Mouse (Mus musculus) gastrocnemius, adult 18-20 months (tissue): ENCODE results near the gene Cdx2. TPM values are rescaled to one million over a fixed set of nuclear protein-coding genes. Genes with fewer than 3 reads are reported as not detected.

ENCODE experiments used
- DNase-seq: peaks from one replicate; pipeline ENCODE4 v3.0.0; 2021; ENCODE audit warnings: low spot score
- long read RNA-seq, 2 experiments: library from polyadenylated mRNA; stranded (forward); transcript quantifications; one replicate each; pipeline ENCODE4 v2.0.0; 2021
- total RNA-seq, 2 experiments: library from RNA; stranded (reverse); gene quantifications; 2 replicates each; pipeline ENCODE4 v1.2.3; 2021

The Cdx2 gene
- total RNA-seq = not detected
- long read RNA-seq, experiment 1 = 0 reads
- long read RNA-seq, experiment 2 = 0 reads

DNA sequence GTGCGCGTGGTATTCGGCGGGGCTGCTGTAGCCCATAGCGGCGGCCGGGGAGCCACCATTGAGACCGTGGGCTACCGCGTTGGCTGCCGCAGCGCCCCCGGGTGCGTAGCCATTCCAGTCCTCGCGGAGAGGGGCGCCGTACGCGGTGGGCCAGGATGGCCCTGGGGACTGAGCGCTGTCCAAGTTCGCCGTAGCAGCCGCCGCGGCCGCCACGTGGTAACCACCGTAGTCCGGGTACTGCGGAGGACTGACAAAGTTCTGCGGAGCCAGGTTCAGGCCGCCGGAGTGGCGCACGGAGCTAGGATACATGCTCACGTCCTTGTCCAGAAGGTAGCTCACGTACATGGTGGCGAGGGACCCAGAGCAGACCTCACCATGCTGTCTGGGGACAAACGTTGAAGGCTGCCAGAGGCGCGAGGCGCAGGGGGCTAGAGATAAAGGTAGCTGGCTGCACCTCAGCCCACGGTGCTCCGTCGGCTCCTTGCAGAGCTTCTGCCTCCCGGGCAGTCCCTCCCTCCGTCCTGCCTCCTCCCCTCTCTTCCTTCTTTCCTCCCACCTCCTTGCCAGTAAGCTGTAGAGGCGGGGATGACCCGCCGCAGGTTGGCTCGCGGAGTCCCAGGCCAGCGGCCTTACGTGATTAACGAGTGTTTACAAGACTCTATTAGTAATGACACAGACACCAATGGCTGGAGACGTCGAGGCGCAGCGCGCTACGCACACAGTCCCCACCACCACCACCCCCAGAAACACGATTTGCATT is at the start of gene Cdx2:
Cdx2 (minus strand) TSS at position 633 of the 760 bp plus-strand sequence.
- DNase-seq = no peak

- no peak for DNase-seq
Measured at GRCm38 (mm10) chr5:147356260-147357055, 49.4 kb upstream of the Cdx2 start.

DNA sequence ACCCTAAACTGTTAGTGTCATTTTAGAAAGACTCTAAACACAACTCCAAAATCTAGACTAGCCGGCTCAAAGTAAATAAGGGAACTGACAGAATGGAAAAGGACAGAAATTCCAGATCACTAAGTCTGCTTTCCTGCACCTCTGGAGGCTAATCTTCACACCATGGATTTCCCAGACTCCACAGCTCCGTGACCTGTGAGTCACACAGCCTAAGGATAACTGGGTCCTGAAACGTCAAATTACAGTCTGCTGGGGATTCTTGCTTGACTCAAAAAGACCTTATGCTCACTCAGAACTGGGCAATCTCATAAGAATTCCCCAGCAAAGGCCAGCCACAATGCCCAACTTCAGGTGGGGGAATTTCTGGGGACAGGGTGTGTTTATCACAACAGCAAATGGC is 48.7 kb upstream of the Cdx2 start:
- DNase-seq = no peak

- DNase-seq = no peak
Measured at GRCm38 (mm10) chr5:147354985-147355384, 47.9 kb upstream of the Cdx2 start.

DNA sequence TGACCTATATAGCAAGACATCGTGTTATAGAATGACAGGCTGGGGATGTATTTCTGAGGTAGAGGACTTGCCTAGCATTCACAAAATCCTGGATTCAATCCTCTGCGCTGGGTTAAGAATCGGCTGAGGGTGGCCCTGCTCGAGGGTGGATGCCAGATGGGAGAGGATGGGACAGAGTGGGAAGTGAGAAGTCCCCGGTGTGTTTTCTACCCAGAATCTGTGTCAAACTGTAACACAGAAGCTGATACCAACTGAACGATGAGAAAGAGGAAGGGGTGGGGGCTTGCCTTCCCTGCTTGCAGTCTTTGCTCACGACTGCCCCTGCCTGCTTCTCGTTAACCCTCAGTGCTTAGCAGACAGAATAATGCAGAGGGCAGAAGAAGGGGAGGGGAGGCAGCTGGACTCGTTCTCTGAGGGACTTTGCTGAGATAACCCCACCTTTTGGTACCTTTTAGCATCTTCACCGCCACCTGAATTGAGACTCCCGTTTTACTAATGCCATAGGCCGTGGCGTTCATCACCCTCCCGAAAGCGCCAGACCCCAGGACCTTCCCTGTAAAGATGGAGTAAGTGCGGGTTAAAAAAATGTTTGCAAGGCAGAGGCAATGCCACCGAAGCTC is 47.2 kb upstream of the Cdx2 start:
- no peak for DNase-seq

GRCm38 (mm10) chr5:147351931-147352330 is 44.9 kb upstream of the Cdx2 start:
- no peak for DNase-seq

DNA sequence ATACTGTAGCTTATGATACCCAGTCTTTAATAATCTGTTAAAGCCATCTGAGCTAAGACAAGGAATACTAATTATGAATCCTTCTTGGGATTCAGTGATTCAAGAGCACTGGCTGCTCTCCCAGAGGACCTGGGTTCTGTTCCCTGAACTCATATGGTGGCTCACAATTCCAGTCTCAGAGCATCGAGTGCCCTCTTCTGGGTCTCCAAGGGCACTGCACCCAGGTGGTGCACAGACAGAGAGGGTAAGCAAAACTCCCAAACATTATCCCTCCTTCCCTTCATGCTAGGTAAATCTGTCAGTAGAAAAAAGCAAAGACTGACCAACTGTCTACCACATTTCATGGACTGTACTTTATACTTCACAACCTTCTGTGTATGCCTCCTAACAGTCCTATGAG is 38.9 kb upstream of the Cdx2 start:
- no peak for DNase-seq

DNA sequence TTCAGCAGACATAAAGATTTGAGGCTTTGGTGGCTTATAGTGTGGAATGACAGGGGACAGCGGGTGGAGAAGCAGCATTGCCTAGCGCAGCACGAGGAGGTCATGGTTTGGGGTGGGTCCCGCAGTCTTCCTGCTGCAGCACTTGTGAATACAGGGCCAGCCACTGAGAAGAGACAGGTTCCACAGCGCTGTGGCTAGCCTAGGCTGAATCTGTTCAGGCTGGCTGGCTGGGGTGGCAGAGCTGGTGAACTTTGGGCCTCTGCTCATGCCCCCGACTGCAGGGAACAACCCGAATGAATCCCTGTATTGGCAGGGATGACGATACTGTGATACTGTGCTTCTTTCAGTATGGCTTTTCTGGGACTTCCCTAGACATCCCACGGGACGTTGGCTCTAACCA is 36.8 kb upstream of the Cdx2 start:
- no peak for DNase-seq

DNA sequence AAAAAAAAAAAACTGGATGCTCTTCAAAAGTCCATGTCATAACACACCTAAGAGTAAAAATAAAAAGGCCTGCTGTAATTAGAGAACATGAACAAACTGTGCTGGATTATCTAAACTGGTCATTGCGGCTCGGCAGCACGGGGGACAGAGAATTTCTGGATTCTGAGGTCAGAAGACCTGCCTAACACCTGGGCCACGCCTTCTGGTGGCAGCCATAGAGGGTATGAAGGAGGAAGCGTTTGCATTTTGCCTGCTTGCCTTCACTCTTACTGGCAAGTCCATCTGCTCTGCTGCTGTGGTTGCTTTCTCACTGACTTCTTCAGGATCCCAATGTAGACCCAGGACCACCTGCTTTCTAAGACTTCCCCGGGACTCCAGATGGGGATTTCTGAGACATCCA is 35.8 kb upstream of the Cdx2 start:
- DNase-seq = no peak

DNA sequence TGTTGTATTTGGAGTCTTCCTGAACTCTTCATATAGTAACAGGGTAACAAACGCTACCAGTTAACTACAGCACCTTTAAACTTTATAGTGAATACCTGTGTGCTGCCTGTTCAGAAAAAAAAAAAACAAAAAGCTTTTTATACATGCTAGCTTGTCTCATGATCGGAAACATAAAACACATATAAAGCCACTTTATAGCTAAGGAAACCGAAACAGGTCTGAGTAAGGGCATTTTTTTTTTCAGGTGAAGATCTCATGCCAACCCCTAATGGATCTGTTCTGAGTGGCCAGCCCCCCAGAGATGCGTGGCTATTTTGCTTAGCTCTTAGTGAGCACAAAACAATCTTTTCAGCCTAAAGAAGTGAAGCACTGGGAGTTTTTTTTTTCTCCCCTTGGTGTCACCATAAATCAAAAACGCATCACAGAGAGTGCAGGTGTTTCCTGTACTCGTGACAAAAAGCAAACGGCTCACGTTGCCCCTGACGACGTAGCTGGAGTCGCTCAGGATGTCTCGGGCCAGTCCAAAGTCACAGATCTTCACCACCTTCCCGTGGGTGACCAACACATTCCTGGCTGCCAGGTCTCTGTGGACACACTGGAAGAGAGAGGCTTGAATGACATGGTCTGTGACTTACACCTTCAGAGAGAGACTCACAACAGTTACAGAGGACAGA is 33.8 kb upstream of the Cdx2 start:
- DNase-seq = no peak

GRCm38 (mm10) chr5:147339560-147339959 is 32.5 kb upstream of the Cdx2 start:
- DNase-seq = no peak

GRCm38 (mm10) chr5:147338967-147339366 is 31.9 kb upstream of the Cdx2 start:
- no peak for DNase-seq

- DNase-seq = no peak
Measured at GRCm38 (mm10) chr5:147332711-147333110, 25.6 kb upstream of the Cdx2 start.

- peak; percentile 6 for DNase-seq
Measured at GRCm38 (mm10) chr5:147331547-147331946, 24.5 kb upstream of the Cdx2 start.

DNA sequence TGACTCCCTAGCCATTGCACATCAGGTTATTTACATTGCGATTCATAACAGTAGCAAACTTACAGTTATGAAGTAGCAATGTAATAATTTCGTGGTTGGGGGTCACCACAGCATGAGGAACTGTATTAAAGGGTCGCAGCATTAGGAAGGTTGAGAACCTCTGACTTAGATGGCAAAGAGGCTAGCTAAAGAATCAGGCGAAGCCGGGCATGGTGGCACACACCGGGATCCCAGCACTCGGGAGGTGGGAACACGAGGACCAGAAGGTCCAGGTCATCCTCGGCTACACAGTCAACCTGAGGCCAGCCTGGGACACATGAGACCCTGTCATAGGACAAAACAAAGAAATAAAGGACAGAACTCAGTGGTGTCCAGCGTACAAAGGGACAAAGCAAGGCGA is 22.9 kb upstream of the Cdx2 start:
- DNase-seq = no peak

DNA sequence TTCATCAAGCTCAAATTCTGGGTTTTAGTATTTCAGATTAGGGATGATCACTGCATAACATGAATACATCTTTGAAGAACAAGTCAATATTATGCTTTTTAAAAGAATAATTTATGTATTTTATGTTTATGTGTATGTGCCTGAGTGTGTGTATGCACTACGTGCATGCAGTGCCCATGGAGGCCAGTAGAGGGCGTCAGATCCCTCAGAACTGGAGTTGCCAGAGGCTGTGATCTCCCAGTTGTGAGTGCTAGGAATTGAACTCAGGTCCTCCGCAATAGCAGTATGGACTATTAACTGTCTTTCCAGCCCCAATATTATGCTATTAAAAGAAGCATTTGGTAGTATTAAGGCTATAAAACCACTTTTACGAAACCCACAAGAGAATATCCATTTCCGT is 20.6 kb upstream of the Cdx2 start:
- DNase-seq = no peak

DNA sequence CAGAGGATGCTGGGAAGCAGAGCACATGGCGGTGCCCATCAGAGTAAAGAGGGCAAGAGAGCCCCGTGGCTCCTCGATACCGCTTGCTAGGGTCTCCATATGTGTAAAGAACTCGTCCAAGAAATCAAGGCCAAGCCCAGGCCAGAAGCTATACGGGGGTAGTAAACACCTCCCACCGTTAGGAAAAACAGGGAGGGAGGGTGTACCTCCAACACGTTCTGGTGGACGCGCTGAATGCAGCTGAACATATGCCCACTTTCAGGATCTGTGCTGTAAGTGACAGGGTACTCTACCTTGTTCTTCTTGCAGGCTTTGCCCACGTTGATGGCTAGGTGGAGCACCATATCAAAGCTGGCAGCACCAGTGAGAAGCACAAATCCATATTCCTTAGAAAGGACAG is 18.9 kb upstream of the Cdx2 start:
- no peak for DNase-seq

DNA sequence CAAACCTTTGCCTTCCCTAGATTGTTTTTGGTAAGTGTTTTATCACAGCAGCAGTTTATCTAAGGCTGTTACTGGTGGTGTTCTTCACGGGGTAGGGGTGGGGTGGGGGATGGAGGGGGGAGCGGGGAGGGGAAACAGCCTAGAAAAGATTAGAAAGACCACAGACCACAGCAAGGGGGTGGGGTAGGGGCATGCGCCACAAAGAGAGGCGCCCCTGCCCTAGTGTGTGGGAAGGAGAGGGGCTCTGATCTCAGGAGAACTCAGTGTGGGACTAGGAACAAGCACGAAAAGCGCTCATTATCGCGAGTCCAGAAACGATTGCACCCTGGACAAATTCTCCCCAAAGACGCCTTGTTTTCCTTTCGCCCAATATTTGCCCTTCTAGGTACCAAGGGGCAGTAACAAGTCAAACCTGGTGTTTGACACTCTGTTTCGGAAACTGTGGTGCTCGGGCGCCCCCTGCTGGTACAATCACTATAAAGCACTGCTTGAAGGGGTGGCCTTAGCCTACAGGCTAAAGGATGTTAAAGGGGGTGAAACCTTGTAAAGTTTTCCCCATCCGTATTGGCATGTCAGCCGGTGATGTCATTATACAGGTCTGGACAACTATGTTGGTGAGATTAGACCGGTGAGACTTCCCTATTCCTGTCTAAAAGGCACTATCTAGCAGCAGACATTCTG is 16.3 kb upstream of the Cdx2 start:
- DNase-seq = peak; percentile 51

DNA sequence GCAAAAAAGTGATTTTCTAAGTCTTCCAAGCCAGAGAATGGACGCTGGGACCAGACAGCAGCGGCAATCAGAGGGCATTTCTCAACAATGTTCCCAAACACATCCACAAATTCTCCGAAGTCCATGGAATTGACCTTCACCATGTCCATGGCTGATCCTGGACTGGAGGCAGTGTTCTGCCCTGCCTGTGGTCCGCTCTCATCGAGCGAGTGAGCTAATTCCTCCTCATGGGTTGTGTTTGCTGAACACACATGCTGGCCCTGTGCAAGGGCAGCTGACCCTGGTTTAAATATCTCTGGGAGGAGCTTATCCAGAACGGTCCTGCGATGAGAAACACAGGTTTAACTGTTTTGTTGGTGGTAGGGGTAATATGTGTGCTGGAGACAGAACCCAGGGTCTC is 15.1 kb upstream of the Cdx2 start, which contains the start of gene Urad:
Urad (minus strand) TSS at position 258 of the 400 bp plus-strand sequence.
- no peak for DNase-seq

DNA sequence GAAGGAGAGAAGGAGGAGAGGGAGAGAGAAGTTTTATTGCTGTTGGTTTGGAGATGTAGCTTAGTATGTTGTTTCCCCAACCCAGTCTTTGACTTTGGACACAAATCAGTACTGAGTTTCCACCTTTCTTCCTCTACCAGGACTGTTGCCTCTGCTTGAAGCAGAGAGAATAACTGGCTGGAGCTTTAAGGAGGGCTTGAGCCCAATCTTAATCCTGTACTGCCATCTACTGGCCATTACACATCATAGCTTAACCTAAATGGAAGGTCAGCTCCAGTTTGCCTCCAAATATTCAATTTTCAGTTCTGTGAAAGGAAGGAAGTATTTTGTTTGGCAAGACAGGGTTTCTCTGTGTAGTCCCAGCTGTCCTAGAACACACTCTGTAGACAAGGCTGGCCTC is 12.6 kb upstream of the Cdx2 start:
- DNase-seq = peak; percentile 24

DNA sequence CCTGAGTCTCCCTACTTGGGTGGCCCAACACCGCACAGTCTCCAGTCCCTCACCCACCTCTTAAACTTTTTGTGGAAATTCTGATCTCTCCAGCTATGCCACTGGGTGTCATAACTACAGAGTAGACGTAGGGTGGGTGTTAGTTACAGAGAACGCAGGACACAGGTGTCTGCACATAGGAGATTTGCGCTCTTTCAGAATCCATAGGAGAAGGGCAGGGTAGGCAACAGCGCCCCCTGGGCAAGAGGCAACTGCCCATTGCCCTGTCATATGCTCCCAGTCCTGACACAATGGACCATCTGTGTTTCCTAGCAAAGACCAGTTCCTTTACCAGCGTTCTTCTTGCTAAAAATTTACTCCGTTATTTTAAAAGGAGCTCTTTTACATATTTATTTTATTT is 10.9 kb upstream of the Cdx2 start:
- no peak for DNase-seq
